Mouse (Mus musculus): ENCODE data around the gene Zfp523. TPM values are rescaled to one million over a fixed set of nuclear protein-coding genes. Genes with fewer than 3 reads are reported as not detected.

The Zfp523 gene
- total and polyA plus RNA-seq, 2 experiments from 2014 or later, result 41.1 to 57.7 TPM

- H3K9me3 ChIP-seq (ENCODE audit: low read length), result no peaks in the 10 kb centered on the region
- no peak for TF ChIP-seq CTCF (IDR thresholded peaks at IDR 0.05; ENCODE audit: low read depth)
- WGBS, result 85% methylated on average over 14 of the region's 14 CpGs
- no peak overlapping the region for H3K9ac ChIP-seq
- no peak for ATAC-seq
- no peak overlapping the region for H3K4me2 ChIP-seq (ENCODE audit: low read depth)
- H3K27me3 ChIP-seq (ENCODE audit: insufficient read depth, low read length), result no peaks in the 10 kb centered on the region
- peaks cover 58% of the 10 kb centered on the region for H3K36me3 ChIP-seq (ENCODE audit: insufficient read depth)
- no peak overlapping the region for H3K27ac ChIP-seq (ENCODE audit: low read depth, low read length)
- DNase-seq, result no peak
- no peaks in the 10 kb centered on the region for H3K4me1 ChIP-seq (ENCODE audit: insufficient read depth)
- H3K4me3 ChIP-seq (ENCODE audit: low read depth, low read length), result no peak overlapping the region
These were observed 25.1 kb downstream of the Zfp523 start for GRCm38 (mm10) chr17:28201982-28202381.

- H3K27ac ChIP-seq (ENCODE audit: low read depth, low read length), result no peak overlapping the region
- H3K4me2 ChIP-seq (ENCODE audit: low read depth), result no peak overlapping the region
- H3K9ac ChIP-seq, result no peak overlapping the region
- no peaks in the 10 kb centered on the region for H3K4me1 ChIP-seq (ENCODE audit: insufficient read depth)
- ATAC-seq, result peak; percentile 69
- WGBS, result 38% methylated on average over 14 of the region's 14 CpGs
- no peak overlapping the region for H3K4me3 ChIP-seq (ENCODE audit: low read depth, low read length)
- TF ChIP-seq CTCF (IDR thresholded peaks at IDR 0.05; ENCODE audit: low read depth), result peak; percentile 93
- no peaks in the 10 kb centered on the region for H3K9me3 ChIP-seq (ENCODE audit: low read length)
- no peaks in the 10 kb centered on the region for H3K27me3 ChIP-seq (ENCODE audit: insufficient read depth, low read length)
- peak; percentile 73 for DNase-seq
- peaks cover 43% of the 10 kb centered on the region for H3K36me3 ChIP-seq (ENCODE audit: insufficient read depth)
These were observed 27.3 kb downstream of the Zfp523 start for GRCm38 (mm10) chr17:28204052-28204720.

- no peak overlapping the region for H3K4me3 ChIP-seq (ENCODE audit: low read depth, low read length)
- H3K27me3 ChIP-seq (ENCODE audit: insufficient read depth, low read length), result no peaks in the 10 kb centered on the region
- H3K9me3 ChIP-seq (ENCODE audit: low read length), result no peaks in the 10 kb centered on the region
- H3K9ac ChIP-seq, result no peak overlapping the region
- H3K27ac ChIP-seq (ENCODE audit: low read depth, low read length), result no peak overlapping the region
- TF ChIP-seq CTCF (IDR thresholded peaks at IDR 0.05; ENCODE audit: low read depth), result no peak
- ATAC-seq (no peak), DNase-seq (no peak)
- no peaks in the 10 kb centered on the region for H3K4me1 ChIP-seq (ENCODE audit: insufficient read depth)
- H3K4me2 ChIP-seq (ENCODE audit: low read depth), result no peak overlapping the region
- peaks cover 35% of the 10 kb centered on the region for H3K36me3 ChIP-seq (ENCODE audit: insufficient read depth)
- 87% methylated on average over 8 of the region's 8 CpGs for WGBS
These were observed 28.5 kb downstream of the Zfp523 start for GRCm38 (mm10) chr17:28205443-28205842.

GRCm38 (mm10) chr17:28207092-28207491 is 30.2 kb downstream of the Zfp523 start:
- ATAC-seq, result no peak
- 76% methylated on average over 8 of the region's 8 CpGs for WGBS
- no peak overlapping the region for H3K9ac ChIP-seq

GRCm38 (mm10) chr17:28207591-28208313 is 30.8 kb downstream of the Zfp523 start, which contains the start of gene Def6:
Gene Def6, plus strand, starts transcription at chr17:28207778.
- DNase-seq, result no peak
- H3K4me3 ChIP-seq (ENCODE audit: low read depth, low read length), result no peak within 1 kb of the TSS
- H3K9ac ChIP-seq, result 0 out of 2 replicates have a peak within 1 kb of the TSS, but pooled peaks have one; percentile 0
- ATAC-seq, result peak; percentile 60
- no peaks in the 10 kb centered on the region for H3K9me3 ChIP-seq (ENCODE audit: low read length)
- peak; percentile 47 for TF ChIP-seq CTCF (IDR thresholded peaks at IDR 0.05; ENCODE audit: low read depth)
- 30% methylated on average over 25 of the region's 26 CpGs for WGBS
- H3K36me3 ChIP-seq (ENCODE audit: insufficient read depth), result peaks cover 11% of the 10 kb centered on the region
- peak within 1 kb of the TSS; percentile 19; the same call in 1 of the 2 replicates for H3K4me2 ChIP-seq (ENCODE audit: low read depth)
- H3K4me1 ChIP-seq (ENCODE audit: insufficient read depth), result no peaks in the 10 kb centered on the region
- H3K27me3 ChIP-seq (ENCODE audit: insufficient read depth, low read length), result no peaks in the 10 kb centered on the region
- H3K27ac ChIP-seq (ENCODE audit: low read depth, low read length), result no peak within 1 kb of the TSS

More at GRCm38 (mm10) chr17:28207092-28207491, 30.2 kb downstream of the Zfp523 start:
- no peak for DNase-seq
- H3K27ac ChIP-seq (ENCODE audit: low read depth, low read length), result no peak overlapping the region
- no peak overlapping the region for H3K4me3 ChIP-seq (ENCODE audit: low read depth, low read length)
- H3K27me3 ChIP-seq (ENCODE audit: insufficient read depth, low read length), result no peaks in the 10 kb centered on the region
- no peaks in the 10 kb centered on the region for H3K4me1 ChIP-seq (ENCODE audit: insufficient read depth)
- TF ChIP-seq CTCF (IDR thresholded peaks at IDR 0.05; ENCODE audit: low read depth), result no peak
- H3K9me3 ChIP-seq (ENCODE audit: low read length), result no peaks in the 10 kb centered on the region
- H3K4me2 ChIP-seq (ENCODE audit: low read depth), result no peak overlapping the region
- peaks cover 18% of the 10 kb centered on the region for H3K36me3 ChIP-seq (ENCODE audit: insufficient read depth)

GRCm38 (mm10) chr17:28208314-28208612 is 31.3 kb downstream of the Zfp523 start:
- H3K36me3 ChIP-seq (ENCODE audit: insufficient read depth), result peaks cover 6% of the 10 kb centered on the region
- H3K4me2 ChIP-seq (ENCODE audit: low read depth), result no peak overlapping the region; the same call in 1 of the 2 replicates
- no peak for TF ChIP-seq CTCF (IDR thresholded peaks at IDR 0.05; ENCODE audit: low read depth)
- no peak overlapping the region for H3K4me3 ChIP-seq (ENCODE audit: low read depth, low read length)
- H3K9ac ChIP-seq, result no peak overlapping the region
- no peak for DNase-seq
- H3K9me3 ChIP-seq (ENCODE audit: low read length), result no peaks in the 10 kb centered on the region
- H3K4me1 ChIP-seq (ENCODE audit: insufficient read depth), result no peaks in the 10 kb centered on the region
- H3K27me3 ChIP-seq (ENCODE audit: insufficient read depth, low read length), result no peaks in the 10 kb centered on the region
- 90% methylated on average over 8 of the region's 8 CpGs for WGBS
- ATAC-seq, result no peak
- H3K27ac ChIP-seq (ENCODE audit: low read depth, low read length), result no peak overlapping the region

- Histone ChIP-seq H3K27me3 (ENCODE audit: insufficient read depth, low read length) (no peaks in the 10 kb centered on the region), H3K4me2 (ENCODE audit: low read depth) (no peak overlapping the region), H3K36me3 (ENCODE audit: insufficient read depth) (peaks cover 5% of the 10 kb centered on the region; the same call in 1 of the 2 replicates), H3K9me3 (ENCODE audit: low read length) (no peaks in the 10 kb centered on the region), H3K4me3 (ENCODE audit: low read depth, low read length) (no peak overlapping the region), H3K4me1 (ENCODE audit: insufficient read depth) (no peaks in the 10 kb centered on the region), H3K9ac (no peak overlapping the region), H3K27ac (ENCODE audit: low read depth, low read length) (no peak overlapping the region)
- no peak for TF ChIP-seq CTCF (IDR thresholded peaks at IDR 0.05; ENCODE audit: low read depth)
- ATAC-seq (no peak), DNase-seq (no peak)
- WGBS, result 73% methylated on average over 4 of the region's 4 CpGs
These were observed 32.7 kb downstream of the Zfp523 start for GRCm38 (mm10) chr17:28209457-28210110.

Measured in forebrain, postnatal 0 days (tissue).